Mouse (Mus musculus): Measurements from ENCODE around the gene Ntmt1.

Ntmt1 gene

GRCm38 (mm10) chr2:30823385-30824153, 15.9 kb downstream of the Ntmt1 start:
- peak; percentile 63 for DNase-seq (ENCODE audit: low spot score)

GRCm38 (mm10) chr2:30826825-30827748, 19.5 kb downstream of the Ntmt1 start:
- peak; percentile 39 for DNase-seq (ENCODE audit: low spot score)

- DNase-seq (ENCODE audit: low spot score) = peak; percentile 95
These were observed 20.3 kb downstream of the Ntmt1 start for GRCm38 (mm10) chr2:30827749-30828475.

GRCm38 (mm10) chr2:30829315-30829714, 21.7 kb downstream of the Ntmt1 start:
- DNase-seq (ENCODE audit: low spot score) = no peak

- DNase-seq (ENCODE audit: low spot score) = no peak
These were observed 22.7 kb downstream of the Ntmt1 start, which contains the start of gene Asb6 for GRCm38 (mm10) chr2:30830283-30830795. Asb6 (minus strand) TSS chr2:30830333.

GRCm38 (mm10) chr2:30833644-30834043, 26.0 kb downstream of the Ntmt1 start:
- DNase-seq (ENCODE audit: low spot score) = no peak

GRCm38 (mm10) chr2:30834373-30835022, 26.9 kb downstream of the Ntmt1 start, which contains the start of gene Prrx2:
Prrx2 (plus strand) TSS chr2:30834972.
- DNase-seq (ENCODE audit: low spot score) = no peak

GRCm38 (mm10) chr2:30836238-30836990, 28.8 kb downstream of the Ntmt1 start:
- DNase-seq (ENCODE audit: low spot score) = no peak

- DNase-seq (ENCODE audit: low spot score) = no peak
These were observed 35.0 kb downstream of the Ntmt1 start for GRCm38 (mm10) chr2:30842615-30843014.

- no peak for DNase-seq (ENCODE audit: low spot score)
These were observed 37.8 kb downstream of the Ntmt1 start for GRCm38 (mm10) chr2:30845152-30846070.

- DNase-seq (ENCODE audit: low spot score) = no peak
These were observed 38.6 kb downstream of the Ntmt1 start for GRCm38 (mm10) chr2:30846236-30846635.

GRCm38 (mm10) chr2:30846723-30847122, 39.1 kb downstream of the Ntmt1 start:
- DNase-seq (ENCODE audit: low spot score) = no peak

GRCm38 (mm10) chr2:30848184-30848583, 40.6 kb downstream of the Ntmt1 start:
- no peak for DNase-seq (ENCODE audit: low spot score)

- DNase-seq (ENCODE audit: low spot score) = no peak
These were observed 43.0 kb downstream of the Ntmt1 start for GRCm38 (mm10) chr2:30850581-30850980.

GRCm38 (mm10) chr2:30852771-30853313, 45.2 kb downstream of the Ntmt1 start:
- DNase-seq (ENCODE audit: low spot score) = no peak

- no peak for DNase-seq (ENCODE audit: low spot score)
These were observed 49.5 kb downstream of the Ntmt1 start for GRCm38 (mm10) chr2:30857076-30857475.

GRCm38 (mm10) chr2:30859782-30860181, 52.2 kb downstream of the Ntmt1 start:
- no peak for DNase-seq (ENCODE audit: low spot score)

- no peak for DNase-seq (ENCODE audit: low spot score)
These were observed 54.5 kb downstream of the Ntmt1 start for GRCm38 (mm10) chr2:30862081-30862480.

GRCm38 (mm10) chr2:30863574-30863973, 55.9 kb downstream of the Ntmt1 start:
- no peak for DNase-seq (ENCODE audit: low spot score)

Measured in layer of hippocampus, adult 11-12 months (tissue).